Mouse (Mus musculus) cerebellum, adult 2 months (tissue): ENCODE results near the gene Kirrel.

Source experiments
- CTCF ChIP-seq: fragments of 200-500 bp; IDR thresholded peaks from 2 replicates; pipeline ENCODE4 v1.5.1; 2011; ENCODE audit warnings: low read depth, mild to moderate bottlenecking, control low read depth, low read length, moderate library complexity, borderline replicate concordance; ENCODE audit not compliant: insufficient read depth
- POLR2A ChIP-seq: fragments of 200-500 bp; IDR thresholded peaks from 2 replicates; pipeline ENCODE4 v1.6.1; 2011; ENCODE audit warnings: low read length, control low read depth, borderline replicate concordance; ENCODE audit not compliant: insufficient read depth

DNA sequence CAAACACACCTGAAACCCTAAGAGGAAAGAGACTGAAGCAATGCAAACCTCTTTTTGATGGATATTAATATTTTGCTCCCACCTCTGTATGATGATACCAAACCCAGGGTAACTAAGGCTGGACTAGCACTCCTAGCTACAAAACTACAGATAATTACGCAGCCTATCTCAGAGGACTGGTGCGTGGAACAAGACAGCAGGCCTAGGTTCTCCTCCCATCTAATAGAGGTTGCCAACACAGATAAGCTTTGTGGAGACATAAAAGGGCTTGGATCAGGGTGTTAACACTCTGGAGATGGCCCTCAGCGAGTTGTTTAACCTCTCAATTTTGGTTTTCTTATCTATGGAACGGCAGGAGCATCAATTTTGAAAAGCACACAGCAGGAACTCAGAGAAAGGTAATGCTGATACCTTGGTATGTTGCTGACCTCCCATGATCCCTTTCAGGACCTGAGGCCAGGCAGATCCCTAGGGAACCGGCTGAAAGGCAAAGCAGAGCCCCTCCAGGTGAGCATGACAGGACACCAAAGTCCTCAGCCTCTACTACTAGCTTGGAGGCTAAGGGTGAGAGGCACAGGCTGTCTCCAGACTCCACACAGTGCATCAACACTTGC, 5.0 kb downstream of the Kirrel start:
- no peak for TF ChIP-seq CTCF
- TF ChIP-seq POLR2A = no peak
